Mouse (Mus musculus) limb, embryonic 15.5 days (tissue): ENCODE results near the gene Fcrlb. TPM values are rescaled to one million over a fixed set of nuclear protein-coding genes. Genes with fewer than 3 reads are reported as not detected.

ENCODE experiments used
- ATAC-seq: fragments of 200-750 bp; cut with Nextera tagmentation; 2 replicates; pipeline ENCODE4 v1.8.0; 2017; ENCODE audit warnings: low read depth, moderate TSS enrichment; ENCODE audit not compliant: insufficient number of reproducible peaks, low FRiP score, low TSS enrichment
- H3K27ac ChIP-seq: fragments of 300-500 bp; sonication (generic); 2 replicates; pipeline ENCODE4 v1.5.1; 2015; ENCODE audit warnings: moderate library complexity, mild to moderate bottlenecking, inconsistent platforms
- H3K27me3 ChIP-seq: fragments of 300-500 bp; sonication (generic); 2 replicates; pipeline ENCODE4 v1.6.1; 2015; ENCODE audit warnings: inconsistent platforms
- H3K36me3 ChIP-seq: fragments of 300-500 bp; sonication (generic); 2 replicates; pipeline ENCODE4 v1.6.1; 2015; ENCODE audit warnings: inconsistent platforms
- H3K4me1 ChIP-seq: fragments of 300-500 bp; sonication (generic); 2 replicates; pipeline ENCODE4 v1.6.1; 2015; ENCODE audit warnings: inconsistent platforms
- H3K4me2 ChIP-seq: fragments of 300-500 bp; sonication (generic); 2 replicates; pipeline ENCODE4 v1.6.1; 2015; ENCODE audit warnings: mild to moderate bottlenecking, inconsistent platforms
- H3K4me3 ChIP-seq: fragments of 300-500 bp; sonication (generic); 2 replicates; pipeline ENCODE4 v1.5.1; 2015; ENCODE audit warnings: mild to moderate bottlenecking, inconsistent platforms
- H3K9ac ChIP-seq: fragments of 300-500 bp; sonication (generic); 2 replicates; pipeline ENCODE4 v1.6.1; 2015; ENCODE audit warnings: inconsistent platforms
- H3K9me3 ChIP-seq: fragments of 300-500 bp; sonication (generic); 2 replicates; pipeline ENCODE4 v1.6.1; 2016; ENCODE audit warnings: inconsistent platforms
- WGBS: fragments of 180-500 bp; shearing (Covaris S2); methylation state at CpG from one replicate; pipeline ENCODE4 v1.1.7; 2015; 5-methylcytosine and 5-hydroxymethylcytosine counted together
- polyA plus RNA-seq: library from polyadenylated mRNA; unstranded; fragments of >200 nt; fragmentation: Nextera tagmentation; extraction: Ambion mirVana; gene quantifications from 2 replicates; pipeline ENCODE4 v1.2.1, GENCODE M21; 2015

Fcrlb gene
- polyA plus RNA-seq, 1 experiment from 2014 or later = 0.15 TPM

DNA sequence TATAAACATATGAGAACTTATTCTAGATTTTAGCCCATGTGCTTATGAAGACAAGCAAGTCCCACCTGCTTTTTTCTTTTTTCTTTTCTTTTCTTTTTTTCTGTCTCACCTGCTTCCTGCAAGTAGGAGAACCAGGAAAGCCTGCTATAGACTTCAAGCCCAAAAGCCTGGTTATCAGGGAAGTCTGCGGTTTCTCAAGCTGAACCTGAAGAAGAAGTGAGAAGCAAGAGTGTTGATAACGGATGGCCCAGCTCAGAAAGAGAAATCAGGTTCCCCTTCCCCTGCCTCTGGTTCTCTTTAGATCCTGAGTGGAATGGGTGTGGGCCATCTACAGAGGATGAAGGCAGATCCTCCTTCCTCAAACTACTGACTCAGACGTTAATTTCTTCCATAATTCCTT, 19.3 kb upstream of the Fcrlb start:
- Histone ChIP-seq H3K9ac (no peak overlapping the region), H3K36me3 (no peaks in the 10 kb centered on the region), H3K27ac (no peak overlapping the region), H3K4me2 (no peak overlapping the region), H3K9me3 (no peaks in the 10 kb centered on the region), H3K4me3 (no peak overlapping the region), H3K4me1 (no peaks in the 10 kb centered on the region), H3K27me3 (no peaks in the 10 kb centered on the region)
- 86% methylated on average over 3 of the region's 3 CpGs for WGBS
- ATAC-seq = no peak

DNA sequence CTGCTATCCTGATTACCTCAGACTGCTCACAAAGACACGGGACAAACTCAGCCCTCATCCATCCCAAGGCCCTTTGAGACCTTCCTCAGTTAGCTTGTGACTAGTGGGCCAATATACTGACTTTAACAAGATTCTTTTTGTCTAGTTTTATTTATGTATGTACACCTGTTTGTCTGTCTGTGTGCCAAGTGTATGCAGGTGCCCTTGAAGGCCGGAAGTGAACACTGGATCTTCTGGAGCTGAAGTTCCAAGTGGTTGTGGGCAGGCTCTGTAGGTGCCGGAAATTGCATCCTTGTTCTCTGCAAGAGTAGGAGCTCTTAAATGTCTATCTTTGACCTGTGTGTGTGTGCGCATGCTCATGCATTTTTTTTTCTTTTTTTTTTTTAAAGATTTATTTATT, 16.5 kb upstream of the Fcrlb start:
- no peak for ATAC-seq
- no peaks in the 10 kb centered on the region for H3K4me1 ChIP-seq
- no peak overlapping the region for H3K27ac ChIP-seq
- no peaks in the 10 kb centered on the region for H3K27me3 ChIP-seq
- H3K9me3 ChIP-seq = no peaks in the 10 kb centered on the region
- no peaks in the 10 kb centered on the region for H3K36me3 ChIP-seq
- WGBS = 82% methylated on average over 4 of the region's 4 CpGs
- H3K4me3 ChIP-seq = no peak overlapping the region
- no peak overlapping the region for H3K9ac ChIP-seq
- no peak overlapping the region for H3K4me2 ChIP-seq

DNA sequence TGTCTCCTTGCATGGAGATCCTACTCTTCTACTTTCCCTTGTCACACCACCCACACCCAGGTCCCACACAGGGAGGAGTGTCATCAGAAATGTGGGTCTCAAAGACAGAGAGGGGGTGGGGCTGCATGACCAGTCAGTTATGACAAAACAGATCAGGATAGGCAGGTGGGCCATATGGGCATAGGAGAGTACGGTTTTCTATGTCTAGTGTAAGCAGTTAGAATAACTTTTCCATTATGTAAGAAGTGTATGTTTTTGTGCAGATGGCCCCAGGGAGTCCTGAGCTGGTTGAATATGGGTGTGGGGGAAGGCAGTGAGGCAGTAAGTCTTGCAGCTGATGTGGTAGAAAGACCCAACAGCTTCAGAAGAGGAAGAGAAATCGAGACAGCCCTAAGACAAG, 15.7 kb upstream of the Fcrlb start:
- H3K27ac ChIP-seq = no peak overlapping the region
- no peaks in the 10 kb centered on the region for H3K36me3 ChIP-seq
- no peak overlapping the region for H3K4me2 ChIP-seq
- no peak for ATAC-seq
- H3K9ac ChIP-seq = no peak overlapping the region
- H3K27me3 ChIP-seq = no peaks in the 10 kb centered on the region
- H3K4me3 ChIP-seq = no peak overlapping the region
- H3K4me1 ChIP-seq = no peaks in the 10 kb centered on the region
- WGBS = 70% methylated on average over 2 of the region's 2 CpGs
- no peaks in the 10 kb centered on the region for H3K9me3 ChIP-seq

DNA sequence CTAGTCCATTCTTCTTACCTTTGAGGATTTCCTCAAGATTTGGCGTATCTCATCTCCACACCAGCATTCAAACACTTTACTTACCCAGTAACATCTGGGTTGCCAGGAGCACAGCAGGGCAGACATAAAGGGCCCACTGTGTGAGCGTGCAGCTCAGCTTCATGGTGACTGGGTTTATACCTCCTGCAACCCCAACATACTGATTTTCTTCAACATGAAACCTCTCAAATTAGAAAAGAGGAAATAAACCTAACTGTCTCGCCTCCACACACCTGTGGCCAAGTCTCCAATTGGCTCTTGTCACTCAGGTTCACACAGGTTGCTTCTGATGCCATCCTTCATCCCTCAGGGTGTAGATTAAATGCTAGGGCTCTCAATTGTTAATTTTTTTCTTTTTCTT, 14.6 kb upstream of the Fcrlb start, which contains the start of gene Fcrla:
Gene Fcrla (minus strand): TSS at position 206 of the 400 bp plus-strand sequence.
- WGBS = 72% methylated on average over 3 of the region's 3 CpGs
- Histone ChIP-seq H3K36me3 (no peaks in the 10 kb centered on the region), H3K4me3 (no peak within 1 kb of the TSS)

DNA sequence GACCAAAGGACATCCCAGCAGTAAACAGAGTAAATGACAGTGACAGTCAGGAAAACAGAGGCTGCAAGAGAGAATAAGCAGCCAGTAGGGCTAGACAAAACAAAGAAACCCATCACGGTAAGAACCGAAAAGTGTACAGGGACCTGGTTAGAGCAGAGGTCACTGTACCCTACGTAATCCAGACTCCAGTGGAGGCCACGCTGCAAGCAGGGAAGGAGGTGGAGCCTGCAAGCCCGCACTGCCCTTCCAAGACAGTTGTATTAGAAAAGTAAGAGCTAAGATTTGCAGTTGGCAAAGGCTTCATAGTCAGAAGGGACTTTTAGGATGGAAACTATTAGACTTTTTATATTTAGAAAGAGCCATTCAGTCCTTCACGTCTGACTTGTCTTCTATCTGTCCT, 14.2 kb upstream of the Fcrlb start:
- Histone ChIP-seq H3K36me3 (no peaks in the 10 kb centered on the region), H3K9ac (no peak overlapping the region), H3K9me3 (no peaks in the 10 kb centered on the region), H3K27me3 (no peaks in the 10 kb centered on the region), H3K4me3 (no peak overlapping the region), H3K4me1 (no peaks in the 10 kb centered on the region), H3K4me2 (no peak overlapping the region), H3K27ac (no peak overlapping the region)
- WGBS = 57% methylated on average over 6 of the region's 6 CpGs
- ATAC-seq = no peak

More for the DNA sequence above, 14.6 kb upstream of the Fcrlb start, which contains the start of gene Fcrla:
- H3K27me3 ChIP-seq = no peaks in the 10 kb centered on the region
- ATAC-seq = no peak
- H3K9me3 ChIP-seq = no peaks in the 10 kb centered on the region
- H3K27ac ChIP-seq = no peak within 1 kb of the TSS
- H3K4me1 ChIP-seq = no peaks in the 10 kb centered on the region
- H3K4me2 ChIP-seq = no peak within 1 kb of the TSS
- H3K9ac ChIP-seq = no peak within 1 kb of the TSS

DNA sequence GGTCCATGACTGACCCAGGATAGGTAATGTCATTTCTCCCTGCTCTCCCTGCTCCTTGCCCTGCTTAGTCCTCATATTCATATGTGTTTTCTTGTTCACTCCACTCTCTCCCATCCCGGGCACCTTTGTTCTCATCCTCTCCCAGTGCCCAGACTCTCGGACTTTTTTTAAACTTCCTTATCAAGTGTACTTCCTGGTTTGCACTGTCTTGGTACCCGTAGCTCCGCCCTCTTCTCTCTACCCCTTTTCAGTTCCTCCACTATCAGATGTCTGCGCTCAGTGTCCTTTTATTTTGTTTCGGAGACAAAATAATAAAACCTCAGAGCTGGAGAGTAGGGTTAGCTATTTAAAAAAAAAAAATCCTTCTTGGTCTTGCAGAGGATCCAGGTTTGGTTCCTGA, 11.7 kb upstream of the Fcrlb start:
- Histone ChIP-seq H3K27ac (no peak overlapping the region), H3K4me2 (no peak overlapping the region), H3K27me3 (no peaks in the 10 kb centered on the region), H3K9ac (no peak overlapping the region), H3K4me1 (no peaks in the 10 kb centered on the region), H3K9me3 (no peaks in the 10 kb centered on the region), H3K36me3 (no peaks in the 10 kb centered on the region), H3K4me3 (no peak overlapping the region)
- no peak for ATAC-seq
- 76% methylated on average over 6 of the region's 6 CpGs for WGBS

DNA sequence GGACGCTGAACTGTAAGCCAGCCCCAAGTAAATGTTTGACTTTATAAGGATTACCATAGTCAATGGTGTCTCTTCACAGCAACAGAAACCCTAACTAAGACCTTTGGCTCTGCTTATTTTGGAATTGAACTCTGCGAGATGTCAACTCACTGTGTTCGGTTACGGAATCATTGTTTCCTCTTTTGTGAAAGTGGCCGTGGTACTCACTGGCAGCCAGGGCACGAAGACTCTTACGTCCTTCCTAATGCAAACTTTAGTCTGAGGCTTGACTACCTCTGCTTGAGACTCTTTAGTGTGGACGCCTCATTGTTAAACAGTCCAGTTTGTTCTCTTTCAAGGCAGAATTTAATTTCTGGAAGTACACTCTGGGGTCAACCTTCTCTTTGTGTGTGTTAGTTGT, 6.6 kb upstream of the Fcrlb start:
- no peak for ATAC-seq
- H3K4me2 ChIP-seq = no peak overlapping the region
- 93% methylated on average over 8 of the region's 8 CpGs for WGBS

DNA sequence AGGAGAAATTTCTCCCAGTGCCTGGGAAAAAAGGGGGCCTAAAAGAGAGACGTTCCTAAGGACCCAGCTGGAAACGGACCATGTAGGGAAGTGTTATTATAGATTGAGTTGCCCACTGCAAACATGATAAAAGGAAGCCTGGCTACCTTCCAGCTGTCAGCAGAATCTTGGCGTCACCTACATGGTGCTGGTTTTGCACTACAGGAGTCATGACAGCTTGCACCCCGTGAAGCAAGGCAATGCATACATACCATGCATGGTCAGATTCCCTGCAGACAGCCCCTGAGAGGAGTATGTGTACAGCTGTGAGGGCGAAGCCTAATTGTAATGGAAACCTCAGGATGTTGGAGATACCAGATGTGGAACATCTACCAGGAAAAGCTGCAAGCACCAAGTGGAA, 2.9 kb upstream of the Fcrlb start:
- no peak overlapping the region for H3K27ac ChIP-seq
- ATAC-seq = no peak
- 67% methylated on average over 5 of the region's 5 CpGs for WGBS
- no peaks in the 10 kb centered on the region for H3K36me3 ChIP-seq
- 0 out of 2 replicates have a peak, but pooled peaks cover 2% of the 10 kb centered on the region for H3K4me1 ChIP-seq
- H3K4me3 ChIP-seq = no peak overlapping the region
- H3K9me3 ChIP-seq = no peaks in the 10 kb centered on the region
- no peak overlapping the region for H3K9ac ChIP-seq
- no peaks in the 10 kb centered on the region for H3K27me3 ChIP-seq
- no peak overlapping the region for H3K4me2 ChIP-seq

More for the DNA sequence above, 6.6 kb upstream of the Fcrlb start:
- Histone ChIP-seq H3K27me3 (no peaks in the 10 kb centered on the region), H3K4me3 (no peak overlapping the region), H3K9me3 (no peaks in the 10 kb centered on the region), H3K9ac (no peak overlapping the region), H3K4me1 (0 out of 2 replicates have a peak, but pooled peaks cover 2% of the 10 kb centered on the region), H3K36me3 (no peaks in the 10 kb centered on the region), H3K27ac (no peak overlapping the region)

DNA sequence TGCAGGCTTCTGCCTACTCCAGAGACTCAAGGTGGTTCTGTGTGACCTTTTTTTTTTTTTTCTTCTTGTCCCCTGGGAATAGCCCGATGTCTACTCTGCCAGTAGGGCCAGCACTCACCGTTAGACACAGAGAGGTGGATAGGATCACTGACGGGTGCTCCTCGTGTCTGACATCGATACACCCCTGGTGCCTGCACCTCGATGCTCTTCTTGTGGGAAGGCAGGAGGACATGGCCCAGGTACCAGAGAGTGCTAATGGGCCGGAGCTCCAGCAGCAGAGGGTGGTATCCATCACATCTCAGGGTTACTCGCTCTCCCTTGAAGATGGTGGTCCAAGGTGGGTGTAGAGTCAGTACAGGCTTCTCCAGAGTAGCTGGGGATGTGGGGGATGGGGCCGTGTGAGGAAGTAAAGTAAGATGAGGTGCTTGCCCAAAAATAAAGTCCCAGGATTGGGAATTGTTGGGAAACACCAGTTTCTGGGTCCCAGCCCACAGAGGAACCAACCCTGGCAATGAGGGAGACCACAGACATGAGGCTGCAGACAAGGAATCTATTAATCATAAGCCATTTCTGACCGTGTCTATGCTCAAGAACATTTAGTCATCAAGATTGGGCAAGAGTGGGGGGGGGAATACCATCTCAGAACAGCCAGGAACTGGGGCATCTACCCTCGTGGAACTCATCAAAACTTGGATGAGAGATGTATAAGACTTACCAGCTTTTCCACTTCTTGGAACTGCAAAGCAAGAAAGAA, 657 bp downstream of the Fcrlb start:
- Histone ChIP-seq H3K4me2 (no peak overlapping the region), H3K27ac (no peak overlapping the region), H3K9ac (no peak overlapping the region), H3K27me3 (peaks cover 29% of the 10 kb centered on the region), H3K9me3 (no peaks in the 10 kb centered on the region), H3K4me3 (no peak overlapping the region), H3K36me3 (no peaks in the 10 kb centered on the region), H3K4me1 (peaks cover 18% of the 10 kb centered on the region)
- 77% methylated on average over 11 of the region's 11 CpGs for WGBS
- ATAC-seq = no peak

DNA sequence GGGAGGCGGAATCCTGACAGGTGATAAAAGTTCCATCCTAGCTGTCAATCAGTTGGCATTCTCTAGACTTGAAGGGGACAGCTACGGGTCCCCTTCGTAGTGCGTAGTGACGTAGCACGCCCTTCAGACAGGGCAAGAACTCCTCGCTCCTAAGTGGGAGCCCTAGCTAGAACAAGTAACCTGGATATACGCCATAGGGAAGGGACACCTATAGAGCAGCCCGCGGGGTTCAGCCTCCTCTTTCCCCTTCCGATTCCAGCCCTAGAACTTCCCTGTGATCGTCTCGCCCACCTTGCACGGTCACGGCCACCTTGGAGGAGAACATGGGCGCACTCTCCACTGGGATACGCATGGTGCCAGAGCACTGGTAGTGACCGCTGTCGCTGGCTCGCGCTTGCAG, 4.4 kb downstream of the Fcrlb start:
- H3K36me3 ChIP-seq = no peaks in the 10 kb centered on the region
- peaks cover 16% of the 10 kb centered on the region for H3K4me1 ChIP-seq
- peak overlapping the region; percentile 78 for H3K4me2 ChIP-seq
- 3% methylated on average over 21 of the region's 21 CpGs for WGBS
- H3K27me3 ChIP-seq = peaks cover 47% of the 10 kb centered on the region
- ATAC-seq = no peak
- peak overlapping the region; percentile 42 for H3K4me3 ChIP-seq
- no peaks in the 10 kb centered on the region for H3K9me3 ChIP-seq
- no peak overlapping the region for H3K27ac ChIP-seq
- no peak overlapping the region for H3K9ac ChIP-seq

DNA sequence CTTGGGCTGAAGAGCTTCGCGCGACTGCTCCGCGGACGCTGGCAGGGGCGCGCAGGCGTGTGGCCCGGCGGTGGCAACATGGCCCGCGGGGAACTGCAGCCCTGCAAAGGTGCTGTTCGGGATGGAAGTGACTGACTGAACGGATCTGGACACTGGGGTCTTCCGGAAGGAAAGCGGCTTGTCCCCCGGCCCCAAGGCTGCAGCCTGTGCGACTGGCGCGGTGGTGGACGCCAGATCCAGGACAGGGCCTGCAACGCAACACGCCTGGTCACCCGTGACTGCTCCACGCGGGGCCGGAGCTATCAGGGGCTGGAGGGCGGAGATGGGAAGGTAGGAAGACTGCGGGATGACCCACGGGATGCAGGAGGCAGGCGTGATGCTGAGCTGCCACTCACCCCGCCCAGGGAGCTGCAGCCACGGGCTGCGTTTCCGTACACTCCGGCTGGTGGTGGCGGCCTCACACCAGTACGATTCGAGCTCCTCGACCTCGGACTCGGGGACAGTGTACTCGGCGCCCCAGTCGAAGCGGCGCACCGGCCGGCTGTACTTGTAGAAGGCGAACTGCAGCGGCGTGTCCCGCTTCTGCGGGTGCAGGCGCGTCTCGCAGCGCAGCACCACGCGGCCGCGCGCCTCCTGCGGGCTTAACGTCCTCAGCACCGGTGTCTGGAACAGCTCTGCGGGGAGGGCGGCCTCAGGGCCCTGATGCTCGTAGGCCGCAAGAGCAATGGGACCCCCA, 5.1 kb downstream of the Fcrlb start:
- peaks cover 51% of the 10 kb centered on the region for H3K27me3 ChIP-seq
- H3K36me3 ChIP-seq = no peaks in the 10 kb centered on the region
- H3K9ac ChIP-seq = no peak overlapping the region
- H3K4me1 ChIP-seq = peaks cover 16% of the 10 kb centered on the region
- no peaks in the 10 kb centered on the region for H3K9me3 ChIP-seq
- H3K4me3 ChIP-seq = peak overlapping the region; percentile 42
- peak overlapping the region; percentile 78 for H3K4me2 ChIP-seq
- WGBS = under 1% methylated on average over 71 of the region's 71 CpGs
- ATAC-seq = peak; percentile 51
- no peak overlapping the region for H3K27ac ChIP-seq

DNA sequence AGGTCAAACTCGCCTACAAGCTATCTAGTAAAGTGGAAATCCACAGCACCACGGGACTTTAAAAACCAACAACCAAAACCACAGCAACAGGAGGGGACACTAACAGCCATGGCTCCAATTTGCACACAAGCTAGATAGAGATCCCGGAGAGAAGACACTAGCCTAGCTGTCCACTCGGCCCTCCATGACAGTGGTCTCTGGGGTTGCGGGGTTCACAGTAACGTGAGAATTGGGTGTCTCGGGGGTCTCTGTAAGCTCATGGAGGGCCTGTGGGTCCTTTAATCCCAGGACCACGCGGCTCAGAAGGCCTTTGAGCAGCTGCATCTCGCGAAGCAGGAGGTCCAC, 5.7 kb downstream of the Fcrlb start:
- Histone ChIP-seq H3K9me3 (no peaks in the 10 kb centered on the region), H3K9ac (no peak overlapping the region), H3K36me3 (no peaks in the 10 kb centered on the region), H3K4me3 (peak overlapping the region; percentile 42), H3K4me2 (peak overlapping the region; percentile 78), H3K27me3 (peaks cover 51% of the 10 kb centered on the region), H3K4me1 (peaks cover 16% of the 10 kb centered on the region), H3K27ac (no peak overlapping the region)
- ATAC-seq = no peak
- WGBS = 20% methylated on average over 11 of the region's 11 CpGs
